Mouse (Mus musculus): ENCODE results near the gene Lct.
"Not testable (repeated sequence)": the region's sequence is repeated elsewhere in the genome, so short reads cannot be mapped to it uniquely, and the experiment has no call there.

The Lct gene

DNA sequence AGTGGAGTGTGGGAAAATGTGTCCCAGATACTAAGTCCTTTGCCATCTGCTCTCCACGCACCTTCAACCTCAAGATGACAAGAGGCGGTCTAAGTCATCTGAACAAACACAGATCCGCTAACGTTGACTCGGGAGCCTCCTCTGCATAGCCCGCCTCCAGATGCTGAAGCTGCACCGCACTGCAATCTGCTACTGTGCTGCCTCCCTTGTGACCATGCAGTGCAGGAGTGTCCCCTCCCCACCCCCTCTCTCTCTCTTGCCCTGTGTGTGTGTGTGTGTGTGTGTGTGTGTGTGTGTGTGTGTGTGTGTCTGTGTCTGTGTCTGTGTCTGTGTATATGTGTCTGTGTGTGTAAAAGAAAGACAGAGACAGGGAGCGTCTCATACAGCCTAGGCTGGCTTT, 32.8 kb downstream of the Lct start:
- no peak for DNase-seq

DNA sequence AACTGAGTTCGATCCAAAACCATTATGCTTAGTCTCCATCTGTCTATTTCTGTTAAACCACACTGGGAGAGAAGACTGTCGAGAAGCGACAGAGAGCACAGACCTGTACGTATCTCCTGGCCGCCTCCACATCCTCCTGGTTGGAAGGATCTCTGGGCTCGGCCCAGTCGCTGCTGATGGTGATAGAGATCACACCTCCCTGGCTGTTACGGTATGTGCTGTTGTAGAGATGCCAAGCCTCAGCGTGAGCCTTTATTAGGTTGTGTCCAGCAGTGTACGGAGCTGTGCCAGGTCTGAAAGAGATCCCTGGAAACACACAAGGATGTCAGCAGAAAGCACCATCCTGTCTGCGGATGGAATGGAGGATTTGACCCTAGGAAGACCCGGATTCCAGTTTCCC, 34.6 kb downstream of the Lct start:
- DNase-seq = no peak

DNA sequence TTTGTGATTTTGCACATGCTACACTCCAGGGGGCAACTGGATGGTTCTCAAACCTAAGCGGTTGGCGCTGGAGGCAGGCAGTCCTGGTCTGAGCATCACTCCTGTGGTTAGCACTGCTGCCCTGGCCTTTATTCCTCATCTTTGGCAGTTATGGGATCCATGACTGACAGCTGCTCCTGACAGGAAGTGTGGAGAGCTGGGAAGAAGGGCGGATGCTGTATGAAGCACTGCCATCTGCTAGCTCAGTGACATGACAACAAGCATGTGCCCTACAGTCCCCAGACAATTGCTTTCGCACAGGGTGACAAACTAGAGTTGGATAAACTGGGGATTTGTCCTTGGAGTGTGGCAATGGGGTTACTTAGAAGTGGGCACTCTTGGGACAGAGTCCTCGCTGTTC, 37.8 kb downstream of the Lct start:
- no peak for DNase-seq

DNA sequence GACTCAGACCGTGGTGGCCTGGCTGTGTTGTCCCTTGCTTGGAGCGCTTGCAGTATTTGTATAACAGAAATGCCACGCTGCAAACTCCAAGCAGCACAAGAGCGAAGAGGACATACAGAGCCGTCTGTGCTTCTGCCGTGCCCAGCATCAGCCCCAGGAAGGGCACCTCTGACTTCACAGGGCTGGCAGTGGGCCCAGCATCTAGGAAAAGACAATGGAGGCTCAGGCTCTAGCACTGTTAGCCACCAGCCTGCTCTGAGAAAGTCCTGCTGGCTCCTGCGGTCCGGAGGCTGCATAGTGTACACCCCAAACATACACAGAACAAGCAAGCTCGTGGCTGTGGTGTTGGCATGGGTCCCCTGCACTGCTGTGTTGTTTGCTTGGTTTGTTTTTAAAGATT, 43.0 kb downstream of the Lct start:
- no peak for DNase-seq

DNA sequence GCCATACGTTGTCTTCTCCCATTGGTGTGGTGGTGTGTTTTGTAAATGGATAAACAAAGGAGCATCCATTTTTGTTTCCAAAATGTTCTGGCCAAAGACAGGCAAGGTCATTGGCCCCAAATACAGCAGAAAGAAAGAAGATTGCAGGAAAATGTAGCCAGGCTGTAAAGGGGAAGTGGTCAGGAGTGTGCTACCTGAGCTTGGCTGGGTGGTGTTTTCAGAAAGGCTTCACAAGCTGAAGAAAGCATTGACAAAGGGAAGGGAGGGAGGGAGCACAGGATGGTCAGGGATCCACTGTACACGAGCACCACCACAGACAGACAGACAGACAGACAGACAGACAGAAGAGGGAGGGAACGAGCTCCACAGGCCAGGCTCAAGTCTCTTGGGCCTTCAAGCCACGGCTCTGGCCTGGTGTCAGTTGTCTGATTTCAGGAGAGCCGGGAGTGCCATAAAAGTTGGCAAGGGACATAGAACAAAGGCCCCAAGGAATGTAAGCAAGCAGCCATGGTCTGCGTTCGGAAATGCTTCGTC, 43.9 kb downstream of the Lct start:
- no peak for DNase-seq

DNA sequence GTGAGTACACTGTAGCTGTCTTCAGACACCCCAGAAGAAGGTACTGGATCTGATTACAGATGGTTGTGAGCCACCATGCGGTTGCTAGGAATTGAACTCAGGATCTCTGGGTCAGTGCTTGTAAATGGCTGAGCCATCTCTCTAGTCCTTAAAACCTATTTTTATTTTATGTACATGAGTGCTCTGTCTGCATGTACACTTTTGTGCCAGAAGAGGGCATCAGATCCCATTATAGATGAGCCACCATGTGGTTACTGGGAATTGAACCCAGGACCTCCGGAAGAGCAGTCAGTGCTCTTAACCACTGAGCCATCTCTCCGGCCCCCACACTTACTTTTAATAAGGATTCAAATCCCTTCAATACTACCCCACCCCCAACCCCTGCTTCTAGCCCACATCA, 45.2 kb downstream of the Lct start:
- DNase-seq = no peak

DNA sequence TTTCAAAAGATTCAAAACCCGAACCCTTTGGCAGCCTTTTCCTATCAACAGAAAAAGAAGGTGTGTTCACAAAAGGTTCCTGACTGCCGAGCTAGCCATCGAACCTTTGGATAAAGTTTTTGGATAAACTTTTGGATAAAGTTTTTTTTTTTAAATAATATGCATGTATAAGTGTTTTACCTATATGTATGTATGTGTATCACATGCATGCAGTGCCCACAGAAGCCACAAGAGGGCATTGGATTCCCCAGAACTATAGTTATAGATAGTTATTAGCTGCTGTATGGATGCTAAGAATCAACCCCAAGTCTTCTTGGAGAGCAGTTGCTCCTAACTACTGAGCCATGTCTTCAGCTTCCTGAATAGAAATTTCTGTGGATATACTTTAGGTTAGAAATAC, 46.4 kb downstream of the Lct start:
- peak; percentile 24 to 28 for DNase-seq

DNA sequence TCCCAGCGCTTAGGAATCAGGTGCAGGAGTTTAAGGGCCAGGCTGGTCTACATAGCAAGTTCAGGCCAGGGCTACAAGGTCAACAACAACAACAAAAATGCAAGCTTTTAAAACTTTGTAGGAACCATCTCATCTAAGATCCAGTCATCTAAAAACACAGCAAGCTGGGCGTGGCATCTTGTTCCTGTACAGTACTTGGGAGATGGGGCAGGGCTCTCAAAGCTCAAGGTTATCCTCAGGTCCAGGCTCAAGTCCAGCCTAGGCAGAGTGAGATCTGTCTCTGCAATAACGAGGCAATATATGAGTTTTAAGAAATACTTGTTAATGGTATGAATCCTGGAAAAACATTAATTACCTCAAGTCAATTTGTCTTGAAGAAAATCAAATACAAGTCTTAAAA, 49.6 kb downstream of the Lct start:
- no peak for DNase-seq

DNA sequence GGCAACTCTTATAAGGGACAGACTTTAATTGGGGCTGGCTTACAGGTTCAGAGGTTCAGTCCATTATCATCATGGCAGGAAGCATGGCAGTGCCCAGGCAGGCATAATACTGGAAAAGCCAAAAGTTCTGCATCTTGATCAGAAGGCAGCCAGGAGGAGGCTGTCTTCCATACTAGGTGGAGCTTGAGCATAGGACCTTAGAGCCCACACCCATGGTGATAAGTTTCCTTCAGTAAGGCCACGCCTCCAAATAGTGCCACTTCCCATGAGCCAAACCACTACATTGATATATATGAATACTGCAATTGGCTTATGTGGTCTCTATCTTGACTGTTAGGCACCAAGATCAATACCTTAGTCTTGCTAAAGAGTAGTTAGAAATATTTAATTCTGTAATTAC, 52.2 kb downstream of the Lct start:
- DNase-seq = no peak

DNA sequence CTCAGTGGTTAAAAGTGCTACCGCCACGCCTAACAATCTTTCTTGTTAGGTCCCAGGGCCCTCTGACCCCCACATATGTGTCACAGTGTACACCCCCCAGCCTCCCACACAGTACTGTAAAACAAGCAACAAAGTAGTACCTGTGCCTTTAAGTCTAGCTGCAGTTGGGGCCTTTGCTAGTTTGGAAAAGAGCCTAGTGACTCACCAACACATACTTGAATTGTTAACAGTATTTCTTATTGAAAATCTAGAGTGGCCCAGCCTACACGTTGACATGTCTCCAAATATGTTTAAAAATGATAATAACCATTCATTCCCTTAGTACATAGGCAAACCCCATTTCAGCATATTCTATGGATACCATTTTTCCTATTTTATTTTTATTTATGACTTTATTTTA, 57.4 kb downstream of the Lct start:
- no peak for DNase-seq

DNA sequence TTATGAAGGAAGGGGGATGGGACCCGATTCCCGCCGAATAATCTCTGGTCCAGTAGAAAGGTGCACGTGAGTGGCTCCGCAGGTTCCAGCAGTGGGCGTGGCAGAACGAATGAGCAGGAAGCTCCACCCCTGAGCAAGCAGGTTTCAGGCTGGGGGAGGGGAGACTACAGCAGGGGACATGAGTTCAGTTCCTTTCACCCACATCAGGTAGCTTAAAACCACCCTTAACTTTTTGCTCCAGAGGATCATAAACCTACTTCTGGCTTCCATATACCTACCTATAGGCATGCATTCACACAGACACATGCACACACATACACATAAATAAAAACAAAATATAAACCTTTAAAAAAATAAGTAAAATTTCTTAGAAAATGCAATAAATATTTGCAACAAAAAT, 61.1 kb downstream of the Lct start:
- not testable (repeated sequence) for DNase-seq

DNA sequence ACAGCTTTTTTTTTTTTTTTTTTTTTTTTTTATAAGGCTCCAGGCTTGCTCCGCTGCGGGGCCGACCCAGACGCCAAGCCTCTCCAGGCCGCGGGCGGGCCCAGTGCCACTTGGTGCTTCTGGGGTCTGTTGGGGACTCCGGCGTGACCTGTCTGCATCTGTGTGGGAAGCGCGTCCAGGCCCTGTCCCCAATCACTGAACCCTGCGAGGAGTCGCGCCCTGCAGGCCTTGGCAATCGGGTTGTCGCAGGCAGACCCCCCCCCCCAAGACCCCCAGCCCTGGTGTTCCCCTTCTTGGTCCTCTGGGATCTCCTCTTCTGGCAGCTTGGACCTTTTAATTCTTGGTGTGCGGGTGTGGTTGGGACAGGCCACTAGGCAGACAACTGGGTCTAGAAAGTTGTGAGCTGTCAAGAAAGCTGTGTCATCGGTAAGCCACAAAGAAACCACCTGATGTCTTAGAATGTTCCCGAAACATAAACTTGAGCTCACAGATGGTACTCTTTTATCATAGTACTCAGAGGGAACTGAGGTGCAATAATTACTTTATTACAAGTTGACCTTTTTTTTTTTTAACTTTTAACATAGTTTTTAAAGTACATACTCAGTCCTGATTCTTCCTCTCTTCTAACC, 83.3 kb downstream of the Lct start:
- peak in 1 of 2 experiments; percentile 28 for DNase-seq

DNA sequence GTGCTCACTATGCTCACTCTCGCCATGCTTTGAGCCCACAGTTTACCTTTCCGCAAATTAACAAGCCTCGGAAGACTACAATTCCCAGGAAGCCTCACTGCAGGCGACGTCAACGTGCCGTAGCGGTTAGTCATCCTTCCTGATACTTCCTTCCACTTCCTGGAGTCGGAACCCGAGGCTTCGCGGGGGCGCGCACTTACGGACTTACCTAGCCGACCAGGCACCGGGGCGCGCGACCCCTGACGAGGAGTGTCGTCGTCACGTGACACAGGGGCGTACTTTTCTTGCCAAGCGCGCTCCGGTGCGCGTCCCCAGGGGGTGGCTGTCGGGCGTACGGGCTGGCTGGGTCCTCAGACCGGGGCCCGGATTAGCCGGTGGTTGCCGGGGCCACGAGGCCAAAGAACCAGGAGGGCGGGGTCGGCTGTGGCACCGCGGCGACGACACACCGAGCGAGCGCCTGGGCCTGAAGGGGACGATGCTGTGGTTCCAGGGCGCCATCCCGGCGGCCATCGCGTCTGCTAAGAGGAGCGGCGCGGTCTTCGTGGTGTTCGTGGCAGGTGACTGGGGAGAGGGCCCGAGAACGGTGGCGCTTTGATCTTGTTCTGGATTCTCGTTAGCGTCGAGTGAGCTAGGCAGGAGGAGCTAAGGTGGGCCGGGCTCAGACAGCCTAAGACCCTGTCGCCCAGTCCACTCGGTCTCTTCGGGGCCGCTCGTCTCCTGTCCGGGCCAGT, 84.0 kb downstream of the Lct start:
- peak; percentile 97 to 98 for DNase-seq

DNA sequence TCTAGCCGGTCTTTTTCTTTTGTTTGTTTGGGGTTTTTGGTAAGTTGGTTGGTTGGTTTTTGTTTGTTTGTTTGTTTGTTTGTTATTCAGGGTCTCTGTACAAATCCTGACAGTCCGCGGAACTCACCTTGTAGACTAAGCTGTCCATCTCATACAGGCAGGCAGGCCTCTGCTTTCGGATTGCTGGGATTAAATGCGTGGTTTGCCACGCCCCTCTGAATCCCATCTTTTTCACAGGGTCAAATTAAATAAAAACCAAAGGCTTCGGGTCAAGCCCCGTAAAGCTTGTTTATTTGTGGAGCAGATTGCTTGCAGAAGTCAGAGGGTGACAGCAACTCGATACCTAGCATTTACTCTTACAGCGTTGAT, 84.5 kb downstream of the Lct start, which contains the start of gene Ubxn4:
Gene Ubxn4 (plus strand): TSS at position 338 of the 369 bp plus-strand sequence.
- peak in 1 of 2 experiments; percentile 1 for DNase-seq

DNA sequence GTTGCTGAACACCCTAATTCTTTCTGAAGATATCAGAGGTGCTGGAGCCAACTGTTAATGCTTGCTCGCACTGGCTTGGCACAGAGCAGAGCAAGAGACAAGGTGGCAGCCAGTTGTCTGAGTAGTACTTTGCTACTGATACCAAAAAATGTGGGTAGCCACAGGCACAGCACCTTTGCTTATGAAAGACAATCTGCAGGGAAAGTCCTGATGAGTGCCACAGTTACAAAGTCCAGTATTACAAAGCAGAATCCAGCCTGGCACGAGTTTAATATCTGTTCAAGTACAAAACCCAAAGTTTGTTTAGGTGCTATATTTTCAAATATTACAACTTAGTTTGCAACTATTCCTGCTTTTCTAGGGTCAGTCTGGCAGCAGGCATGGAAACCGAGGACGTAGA, 92.9 kb downstream of the Lct start:
- DNase-seq = no peak
